ENCODE assay signal across 17 mouse cellular contexts in the genomic region with DNA sequence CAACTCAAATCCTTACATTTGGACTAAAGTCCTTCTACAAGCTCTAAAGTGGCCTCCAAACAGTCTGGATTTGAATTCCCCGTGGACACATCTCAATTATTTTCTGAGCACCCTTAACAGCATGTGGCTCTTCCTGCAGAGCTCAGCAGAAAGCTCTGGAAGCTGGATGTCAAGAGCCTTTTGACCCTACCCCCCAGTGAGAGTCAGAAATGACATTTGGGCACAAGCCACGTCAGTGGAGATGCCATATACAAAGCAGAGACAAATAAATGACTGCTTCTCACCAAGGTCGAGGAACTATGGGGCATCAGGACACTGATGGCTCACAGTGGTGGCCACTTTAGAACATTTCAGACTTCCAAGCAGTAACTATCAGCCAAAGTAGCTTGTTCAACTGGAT.
"Had no signal": no experiment of that assay in that cellular context is flagged by ENCODE, and none has a peak within 500 bp of the region (broad histone marks: within the 10 kb centered on the region; RNA-seq: fewer than 3 reads in every experiment).

No protein-coding gene starts in this region.

- H3K4me3 ChIP-seq: midbrain, embryonic 10.5 days; midbrain, embryonic 12.5 days; myocyte; neural tube, embryonic 13.5 days; neural tube, embryonic 15.5 days had no signal

- H3K27ac ChIP-seq: midbrain, embryonic 10.5 days; midbrain, embryonic 12.5 days; neural tube, embryonic 13.5 days; neural tube, embryonic 15.5 days had no signal

- DNase-seq: lung, embryonic 14.5 days; lung, postnatal 10 days; lung, postnatal 4 days; midbrain, embryonic 14.5 days; retina, postnatal 1 day; right cerebral cortex, adult 18-20 months; right cerebral cortex, postnatal 25 days; right cerebral cortex, postnatal 4 days; spleen, adult 18-20 months; thymus, adult 18-20 months; thymus, postnatal 14 days; thymus, postnatal 36 days had no signal

- H3K36me3 ChIP-seq: midbrain, embryonic 12.5 days; neural tube, embryonic 13.5 days; neural tube, embryonic 15.5 days had no signal

- H3K27me3 ChIP-seq: midbrain, embryonic 12.5 days; neural tube, embryonic 13.5 days; neural tube, embryonic 15.5 days had no signal

- H3K9me3 ChIP-seq: midbrain, embryonic 12.5 days; neural tube, embryonic 13.5 days; neural tube, embryonic 15.5 days had no signal

- H3K4me1 ChIP-seq: midbrain, embryonic 12.5 days; neural tube, embryonic 13.5 days had no signal
